Mouse (Mus musculus) liver, embryonic 11.5 days (tissue): ENCODE measurements around the gene Marveld3. TPM values are rescaled to one million over a fixed set of nuclear protein-coding genes. Genes with fewer than 3 reads are reported as not detected.
A peak's percentile ranks its signal among the peaks of the same experiment; 100 is the strongest.

Experiments
- ATAC-seq: fragments of 200-750 bp; cut with Nextera tagmentation; replicated peaks from 2 replicates; pipeline ENCODE4 v1.8.0; 2017; ENCODE audit warnings: moderate number of reproducible peaks, mild to moderate bottlenecking, moderate TSS enrichment, moderate library complexity; ENCODE audit not compliant: low FRiP score
- DNase-seq: peaks from one replicate; pipeline ENCODE4 v3.0.0-alpha.2; 2017; ENCODE audit warnings: low spot score
- H3K27ac ChIP-seq: fragments of 300-500 bp; sonication (generic); 2 replicates; pipeline ENCODE4 v1.5.1; 2014; ENCODE audit warnings: mild to moderate bottlenecking, low read depth, low read length, control low read depth
- H3K27me3 ChIP-seq: fragments of 300-500 bp; sonication (generic); replicated peaks from 2 replicates; pipeline ENCODE4 v1.6.1; 2014; ENCODE audit warnings: low read length, mixed read lengths; ENCODE audit not compliant: control insufficient read depth, insufficient read depth
- H3K36me3 ChIP-seq: fragments of 300-500 bp; sonication (generic); 2 replicates; pipeline ENCODE4 v1.6.1; 2014; ENCODE audit warnings: mild to moderate bottlenecking, low read length, moderate library complexity, mixed read lengths; ENCODE audit not compliant: control insufficient read depth, insufficient read depth
- H3K4me1 ChIP-seq: fragments of 300-500 bp; sonication (generic); replicated peaks from 2 replicates; pipeline ENCODE4 v1.6.1; 2014; ENCODE audit warnings: low read length, mixed read lengths; ENCODE audit not compliant: control insufficient read depth, insufficient read depth
- H3K4me2 ChIP-seq: fragments of 300-500 bp; sonication (generic); 2 replicates; pipeline ENCODE4 v1.6.1; 2014; ENCODE audit warnings: mild to moderate bottlenecking, control low read depth, moderate library complexity
- H3K4me3 ChIP-seq: fragments of 300-500 bp; sonication (generic); 2 replicates; pipeline ENCODE4 v1.5.1; 2014; ENCODE audit warnings: low read depth, low read length, control low read depth
- H3K9ac ChIP-seq: fragments of 300-500 bp; sonication (generic); 2 replicates; pipeline ENCODE4 v1.6.1; 2014; ENCODE audit warnings: low read depth, low read length, control low read depth
- H3K9me3 ChIP-seq: fragments of 300-500 bp; sonication (generic); 2 replicates; pipeline ENCODE4 v1.6.1; 2016; ENCODE audit warnings: low read length, inconsistent platforms, mixed read lengths; ENCODE audit not compliant: control insufficient read depth
- WGBS: fragments of 180-500 bp; shearing (Covaris S2); extraction: QIAGEN DNeasy Blood & Tissue Kit; methylation state at CpG from one replicate; pipeline ENCODE4 v1.1.7; 2014; 5-methylcytosine and 5-hydroxymethylcytosine counted together
- polyA plus RNA-seq: library from polyadenylated mRNA; unstranded; fragments of >200 nt; fragmentation: Nextera tagmentation; extraction: Ambion mirVana; gene quantifications from 2 replicates; pipeline ENCODE4 v1.2.1, GENCODE M21; 2014

The Marveld3 gene
- polyA plus RNA-seq, 1 experiment from 2014 or later = 0.15 TPM

DNA sequence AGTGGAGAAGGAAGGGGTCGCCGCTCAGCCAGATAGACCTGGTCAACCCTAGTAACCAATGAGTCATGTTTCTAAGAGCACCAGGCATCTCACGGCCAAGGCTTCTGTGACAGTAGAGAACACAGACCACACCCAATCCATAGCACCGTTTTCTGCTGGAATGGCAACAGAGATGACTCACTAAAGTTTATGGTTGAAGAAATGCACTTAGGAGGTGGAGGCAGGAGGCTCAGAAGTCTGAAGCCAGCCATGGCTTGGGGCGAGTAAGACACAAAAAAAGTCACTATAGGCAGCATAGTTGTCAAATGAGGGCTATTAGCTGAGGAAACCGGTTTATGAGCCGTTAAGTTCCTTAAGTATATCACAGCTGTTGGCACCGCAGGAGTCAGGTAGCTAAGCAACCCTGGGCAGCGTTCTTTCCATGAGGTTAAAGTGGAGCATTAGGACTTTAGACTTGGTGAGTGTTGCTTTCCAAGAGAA is 16.8 kb downstream of the Marveld3 start:
- 60% methylated on average over 9 of the region's 9 CpGs for WGBS

DNA sequence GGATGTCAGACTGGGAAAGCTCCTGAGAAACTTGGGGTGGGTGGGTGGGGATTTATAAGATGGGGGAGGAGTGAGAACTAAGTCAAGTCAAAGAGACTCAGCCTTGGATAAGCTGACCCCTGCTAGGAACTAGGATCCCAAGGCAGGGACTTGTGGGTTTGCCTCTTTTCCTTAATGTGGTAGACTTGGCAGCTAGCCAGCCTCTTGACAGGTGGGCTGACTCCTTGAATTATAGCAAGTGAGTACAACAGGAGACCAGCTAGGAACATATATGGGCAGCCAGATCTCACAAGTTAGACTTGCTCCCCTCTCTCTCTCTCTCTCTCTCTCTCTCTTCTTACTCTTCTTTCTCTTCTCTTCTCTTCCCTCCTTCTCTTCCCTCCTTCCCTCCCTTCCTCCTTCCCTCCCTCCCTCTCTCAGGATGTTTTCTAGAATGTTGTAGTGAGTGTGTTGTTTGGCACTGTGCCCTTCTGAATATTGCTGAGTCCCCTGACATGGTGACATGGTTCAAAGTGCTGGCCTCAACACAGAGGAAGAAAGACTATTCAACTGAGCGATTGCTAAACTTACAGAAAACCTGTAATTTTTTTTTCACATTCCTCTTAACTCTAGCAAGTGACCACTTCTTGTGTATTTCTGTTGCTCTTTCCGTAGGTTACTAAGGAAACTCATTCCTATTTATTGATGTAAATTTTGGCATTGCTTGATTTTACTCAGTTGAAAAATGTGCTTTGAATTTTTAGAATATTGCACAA is 20.2 kb downstream of the Marveld3 start:
- Histone ChIP-seq H3K27ac (no peak overlapping the region), H3K9me3 (no peaks in the 10 kb centered on the region), H3K36me3 (peaks cover 18% of the 10 kb centered on the region), H3K4me3 (no peak overlapping the region), H3K4me2 (no peak overlapping the region), H3K9ac (no peak overlapping the region), H3K27me3 (peaks cover 2% of the 10 kb centered on the region), H3K4me1 (peaks cover 4% of the 10 kb centered on the region; the same call in 1 of the 2 replicates)
- DNase-seq (no peak), ATAC-seq (no peak)
- WGBS = 82% methylated on average over 2 of the region's 2 CpGs

More for the DNA sequence above, 16.8 kb downstream of the Marveld3 start:
- Histone ChIP-seq H3K27ac (no peak overlapping the region), H3K4me3 (no peak overlapping the region), H3K9me3 (no peaks in the 10 kb centered on the region), H3K4me2 (no peak overlapping the region), H3K4me1 (peaks cover 4% of the 10 kb centered on the region; the same call in 1 of the 2 replicates), H3K27me3 (peaks cover 26% of the 10 kb centered on the region), H3K9ac (no peak overlapping the region), H3K36me3 (peaks cover 8% of the 10 kb centered on the region)
- ATAC-seq (no peak), DNase-seq (no peak)

GRCm38 (mm10) chr8:109920406-109921390 is 41.3 kb downstream of the Marveld3 start:
- no peaks in the 10 kb centered on the region for H3K4me1 ChIP-seq
- ATAC-seq (no peak), DNase-seq (no peak)
- H3K27ac ChIP-seq = no peak overlapping the region
- H3K36me3 ChIP-seq = peaks cover 5% of the 10 kb centered on the region
- WGBS = 85% methylated on average over 8 of the region's 8 CpGs
- H3K9ac ChIP-seq = no peak overlapping the region
- H3K4me2 ChIP-seq = no peak overlapping the region
- H3K9me3 ChIP-seq = no peaks in the 10 kb centered on the region
- H3K4me3 ChIP-seq = no peak overlapping the region
- no peaks in the 10 kb centered on the region for H3K27me3 ChIP-seq

- Histone ChIP-seq H3K27ac (no peak overlapping the region), H3K36me3 (peaks cover 10% of the 10 kb centered on the region), H3K9ac (no peak overlapping the region), H3K4me2 (no peak overlapping the region), H3K9me3 (no peaks in the 10 kb centered on the region), H3K27me3 (no peaks in the 10 kb centered on the region), H3K4me1 (no peaks in the 10 kb centered on the region), H3K4me3 (no peak overlapping the region)
- WGBS = 58% methylated on average over 4 of the region's 4 CpGs
- ATAC-seq (peak; percentile 73), DNase-seq (no peak)
Measured at GRCm38 (mm10) chr8:109917277-109917676, 44.7 kb downstream of the Marveld3 start.

DNA sequence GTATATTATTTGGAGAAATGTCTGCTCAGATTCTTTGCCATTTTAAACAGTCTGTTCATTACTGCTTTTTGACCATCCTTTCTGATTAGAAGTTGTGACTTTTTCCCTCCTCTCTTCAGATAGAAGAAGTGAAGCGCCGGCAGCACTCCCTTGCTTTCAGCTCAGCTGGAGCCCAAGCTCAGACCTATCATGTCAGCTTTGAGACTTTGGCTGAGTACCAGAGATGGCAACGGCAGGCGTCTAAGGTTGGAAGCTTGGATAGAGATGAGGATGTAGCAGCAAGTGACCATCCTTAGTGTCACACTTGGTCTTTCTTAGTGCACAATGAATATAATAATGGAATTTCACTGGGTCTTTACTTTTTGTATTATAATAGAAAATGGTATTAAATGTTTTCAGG is 54.6 kb downstream of the Marveld3 start:
- no peak overlapping the region for H3K27ac ChIP-seq
- 86% methylated on average over 4 of the region's 4 CpGs for WGBS
- H3K4me3 ChIP-seq = no peak overlapping the region
- H3K36me3 ChIP-seq = peaks cover 13% of the 10 kb centered on the region
- H3K27me3 ChIP-seq = no peaks in the 10 kb centered on the region
- no peaks in the 10 kb centered on the region for H3K4me1 ChIP-seq
- H3K9me3 ChIP-seq = no peaks in the 10 kb centered on the region
- no peak for ATAC-seq
- DNase-seq = no peak
- no peak overlapping the region for H3K9ac ChIP-seq
- no peak overlapping the region for H3K4me2 ChIP-seq

- Histone ChIP-seq H3K4me1 (no peaks in the 10 kb centered on the region), H3K9ac (no peak overlapping the region), H3K4me2 (no peak overlapping the region), H3K36me3 (peaks cover 13% of the 10 kb centered on the region), H3K9me3 (no peaks in the 10 kb centered on the region), H3K27ac (no peak overlapping the region), H3K4me3 (no peak overlapping the region), H3K27me3 (no peaks in the 10 kb centered on the region)
- DNase-seq (no peak), ATAC-seq (no peak)
- WGBS = 88% methylated on average over 3 of the region's 3 CpGs
Measured at GRCm38 (mm10) chr8:109906907-109907306, 55.1 kb downstream of the Marveld3 start.

DNA sequence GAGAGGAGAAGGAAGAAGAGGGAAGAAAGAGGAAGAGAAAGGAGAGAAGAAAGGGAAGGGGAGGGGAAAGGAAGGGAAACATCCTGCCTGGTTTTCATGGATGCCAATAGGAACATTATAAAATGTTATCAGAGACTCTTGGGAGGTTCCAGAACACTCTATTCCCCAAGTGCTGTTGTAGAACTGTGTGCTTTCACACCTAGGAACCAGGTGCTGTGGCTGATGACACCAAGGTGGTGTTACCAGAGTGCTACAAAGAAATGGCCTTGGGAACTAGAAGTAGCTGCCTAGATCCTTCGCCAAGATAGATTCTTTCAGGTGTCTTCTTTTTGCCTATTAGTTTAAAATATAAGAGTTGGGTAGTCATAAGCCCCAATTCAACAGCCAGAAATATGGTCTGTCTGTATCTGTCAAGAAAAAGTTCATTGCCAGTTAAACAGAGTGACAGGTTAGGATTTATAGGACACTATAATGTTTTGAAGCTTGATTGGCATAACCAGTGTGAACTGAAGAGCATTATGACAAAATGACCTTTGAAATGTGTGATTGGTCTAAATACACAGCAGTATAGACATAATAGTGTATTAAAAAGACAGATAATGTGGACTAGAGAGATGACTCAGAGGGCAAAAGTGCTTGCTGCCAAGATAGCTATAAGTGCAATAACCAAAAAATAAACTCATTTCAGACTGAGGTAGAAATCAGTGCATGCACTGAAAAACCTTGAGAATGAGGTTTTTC is 56.9 kb downstream of the Marveld3 start:
- 90% methylated on average over 1 of the region's 1 CpGs for WGBS
- Histone ChIP-seq H3K4me1 (no peaks in the 10 kb centered on the region), H3K9me3 (no peaks in the 10 kb centered on the region), H3K4me2 (no peak overlapping the region), H3K36me3 (peaks cover 11% of the 10 kb centered on the region), H3K4me3 (no peak overlapping the region), H3K9ac (no peak overlapping the region), H3K27ac (no peak overlapping the region), H3K27me3 (no peaks in the 10 kb centered on the region)
- DNase-seq = no peak
- ATAC-seq = no peak

GRCm38 (mm10) chr8:109903909-109904469 is 58.0 kb downstream of the Marveld3 start:
- no peaks in the 10 kb centered on the region for H3K9me3 ChIP-seq
- H3K27me3 ChIP-seq = no peaks in the 10 kb centered on the region
- no peak overlapping the region for H3K4me3 ChIP-seq
- no peaks in the 10 kb centered on the region for H3K4me1 ChIP-seq
- H3K27ac ChIP-seq = no peak overlapping the region
- H3K36me3 ChIP-seq = peaks cover 3% of the 10 kb centered on the region; the same call in 1 of the 2 replicates
- ATAC-seq (no peak), DNase-seq (no peak)
- no peak overlapping the region for H3K9ac ChIP-seq
- no peak overlapping the region for H3K4me2 ChIP-seq
- 83% methylated on average over 10 of the region's 10 CpGs for WGBS
